Mouse (Mus musculus): ENCODE measurements around the gene Lhfpl1. TPM values are rescaled to one million over a fixed set of nuclear protein-coding genes. Genes with fewer than 3 reads are reported as not detected.

The Lhfpl1 gene
- polyA plus RNA-seq, 1 experiment from 2014 or later, result 8.2 TPM

Other genes with a start within 250 kb of the Lhfpl1 start
- gene Amot, start 156.1 kb upstream of the Lhfpl1 start, polyA plus RNA-seq (2015; fragmentation: Nextera tagmentation; extraction: Ambion mirVana), result 57.8 and 60.6 TPM in 2 replicates